Mouse (Mus musculus) heart, adult 8-10 months (tissue): ENCODE results near the gene Gpr171. TPM values are rescaled to one million over a fixed set of nuclear protein-coding genes. Genes with fewer than 3 reads are reported as not detected.
"Not testable (repeated sequence)": the region's sequence is repeated elsewhere in the genome, so short reads cannot be mapped to it uniquely, and the experiment has no call there.

ENCODE experiments used
- DNase-seq: peaks from one replicate; pipeline ENCODE4 v3.0.0; 2022; ENCODE audit warnings: low spot score
- total RNA-seq, 4 experiments: library from RNA; stranded (reverse); gene quantifications; 2 replicates each; pipeline ENCODE4 v1.2.4; 2022

The Gpr171 gene
- total RNA-seq, 4 experiments from 2014 or later, result 0.13 to 0.23 TPM; not detected in 2

DNA sequence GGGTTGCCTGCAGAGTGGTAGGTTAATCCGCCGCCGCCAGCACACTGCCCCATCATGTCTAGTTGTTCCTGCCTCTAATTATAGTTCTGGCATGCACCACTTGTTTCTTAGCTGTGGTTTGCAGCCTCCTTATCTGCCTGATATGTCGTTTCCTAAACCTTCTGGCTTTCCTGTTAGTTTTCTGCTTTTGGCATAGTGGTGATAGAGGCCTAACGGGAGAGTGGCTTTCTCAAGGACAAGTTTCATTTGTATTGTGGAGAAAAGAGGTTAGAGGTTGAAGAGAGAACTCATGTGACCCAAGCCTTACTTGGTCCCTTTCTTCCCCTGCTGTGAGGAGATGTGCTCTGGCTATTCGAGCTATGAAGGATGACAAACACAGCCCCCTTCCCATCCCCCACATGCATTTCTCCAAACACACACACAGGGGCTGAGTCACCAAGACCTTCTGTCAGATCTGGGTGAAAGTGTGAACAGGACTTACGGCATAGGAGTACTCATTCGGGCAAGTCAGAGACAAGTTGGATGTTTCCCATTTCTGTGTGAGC is 12.4 kb upstream of the Gpr171 start:
- DNase-seq, result peak; percentile 25

DNA sequence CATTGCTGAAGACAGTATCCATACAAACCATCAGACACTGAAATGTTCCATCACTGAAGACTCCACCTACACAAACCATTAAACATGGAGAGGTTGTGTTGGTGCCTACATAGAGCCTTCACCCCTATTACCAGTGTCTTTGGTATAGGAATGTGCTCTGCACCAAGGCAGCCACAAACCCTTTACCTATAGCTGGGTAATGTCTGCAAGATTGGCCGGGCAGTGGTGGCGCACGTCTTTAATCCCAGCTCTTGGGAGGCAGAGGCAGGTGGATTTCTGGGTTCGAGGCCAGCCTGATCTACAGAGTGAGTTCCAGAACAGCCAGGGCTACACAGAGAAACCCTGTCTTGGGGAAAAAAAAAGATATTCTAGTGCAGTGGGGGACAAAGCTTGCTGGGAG is 11.7 kb upstream of the Gpr171 start:
- DNase-seq, result not testable (repeated sequence)

DNA sequence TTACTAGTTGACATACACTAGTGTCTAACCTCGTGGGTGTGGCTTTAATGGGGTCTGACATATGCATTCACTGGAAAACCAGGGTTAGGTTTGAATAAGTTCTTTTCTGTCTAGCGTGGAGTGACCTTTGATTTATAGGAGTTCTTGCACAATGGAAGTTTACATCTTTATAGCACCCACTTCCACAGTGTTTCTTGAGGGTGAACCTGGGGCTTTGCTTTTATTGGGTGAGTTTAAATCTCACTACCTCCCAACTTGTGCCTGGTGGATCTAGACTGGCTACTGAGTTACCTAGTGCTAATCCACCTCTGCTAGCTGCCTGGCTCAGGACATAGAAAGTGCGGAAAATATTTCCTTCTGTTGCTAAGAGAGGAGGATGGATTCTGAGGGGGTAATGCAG is 10.3 kb upstream of the Gpr171 start:
- no peak for DNase-seq

DNA sequence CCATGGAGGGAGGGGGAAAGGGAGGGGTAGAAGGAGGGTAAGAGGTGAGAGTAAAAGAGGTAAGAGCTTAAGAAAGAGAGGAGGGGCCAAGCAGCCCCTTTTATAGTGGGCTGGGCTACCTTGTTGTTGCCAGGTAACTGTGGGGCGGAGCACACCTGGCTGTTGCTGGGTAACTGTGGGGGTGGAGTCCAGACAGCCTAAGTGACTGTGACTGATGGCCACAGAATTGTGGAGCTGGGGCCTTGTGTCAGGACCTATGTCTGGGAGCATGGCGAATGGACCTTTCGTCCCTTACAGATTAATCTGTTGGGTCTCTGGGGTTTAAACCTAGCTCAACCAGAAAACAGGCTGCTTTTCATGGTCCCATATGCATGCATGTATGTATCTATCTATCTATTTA is 8.2 kb upstream of the Gpr171 start:
- DNase-seq, result not testable (repeated sequence)

DNA sequence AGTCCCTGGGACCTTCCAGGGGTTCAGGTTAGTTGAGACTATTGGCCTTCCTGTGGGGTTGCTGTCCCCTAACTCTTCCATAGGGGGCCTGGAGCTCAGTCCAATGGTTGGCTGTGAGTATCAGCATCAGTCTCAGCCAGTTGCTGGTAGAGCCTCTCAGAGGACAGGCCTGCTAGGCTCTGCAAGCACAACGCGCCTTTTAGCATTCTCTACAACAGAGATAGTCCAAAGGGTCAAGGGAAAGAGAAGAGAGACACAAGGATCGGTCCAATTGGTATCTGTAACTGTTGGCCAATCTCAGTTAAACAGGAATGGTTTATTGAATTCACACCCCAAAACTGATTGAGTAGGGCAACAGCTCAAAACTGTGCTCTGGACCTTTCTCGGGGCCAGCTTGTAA is 5.8 kb upstream of the Gpr171 start:
- no peak for DNase-seq

DNA sequence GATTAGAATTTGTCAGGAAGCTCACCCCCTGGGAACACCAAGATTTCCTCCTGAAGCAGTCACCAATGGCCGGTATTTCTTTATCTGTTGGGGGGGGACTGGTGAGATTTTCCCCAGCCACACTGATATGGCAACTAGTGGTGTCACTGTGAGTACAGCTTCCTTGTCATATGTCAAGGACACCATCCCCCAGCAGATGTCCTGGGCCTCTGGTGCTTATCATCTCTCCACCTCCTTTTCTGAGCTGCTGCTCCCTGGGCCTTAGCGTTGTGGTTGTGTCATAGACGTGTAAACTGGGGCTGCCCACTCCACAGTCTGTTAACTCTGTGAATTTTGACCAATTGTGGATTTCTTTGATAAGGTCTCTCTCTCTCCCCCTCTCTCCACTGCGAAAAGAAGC is 2.8 kb upstream of the Gpr171 start:
- DNase-seq, result no peak

DNA sequence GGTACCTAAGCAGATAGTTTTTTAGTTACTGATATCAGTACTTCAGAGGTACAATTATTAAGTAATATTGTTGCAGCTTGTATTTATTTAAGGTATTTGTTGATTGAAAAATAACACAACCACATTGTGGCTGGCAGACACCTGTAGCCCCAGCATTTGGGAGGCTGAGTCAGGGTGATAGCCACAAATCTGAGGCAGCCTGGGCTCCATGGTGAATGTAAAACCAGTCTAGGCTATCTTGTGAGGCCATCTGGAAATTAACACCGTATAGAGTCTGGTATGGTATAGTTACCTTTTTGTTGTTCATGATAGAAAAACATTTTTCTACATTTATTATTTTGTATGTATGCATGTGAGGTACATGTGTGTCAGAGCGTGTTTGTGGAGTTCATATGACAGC is 525 bp upstream of the Gpr171 start:
- no peak for DNase-seq

DNA sequence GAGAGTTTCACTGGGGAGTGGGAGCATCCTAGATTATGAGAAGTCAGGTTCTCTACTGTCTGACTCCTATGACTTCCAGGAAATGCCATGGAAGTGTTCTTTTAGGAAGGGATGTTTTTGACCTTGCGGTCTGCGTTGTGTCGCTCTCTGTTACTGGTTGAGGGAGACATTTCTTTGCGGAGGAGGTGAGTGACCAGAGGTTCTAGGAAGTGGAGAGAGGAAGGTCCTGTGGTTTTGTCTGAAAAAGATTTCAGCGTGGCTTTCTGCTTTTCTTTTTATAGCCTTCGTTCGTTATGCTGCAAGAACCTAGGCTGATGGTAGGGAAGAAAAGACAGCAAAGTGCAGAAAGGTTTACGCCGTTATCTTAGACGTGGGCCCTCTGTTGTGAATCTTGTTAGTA is 3.1 kb downstream of the Gpr171 start:
- no peak for DNase-seq

DNA sequence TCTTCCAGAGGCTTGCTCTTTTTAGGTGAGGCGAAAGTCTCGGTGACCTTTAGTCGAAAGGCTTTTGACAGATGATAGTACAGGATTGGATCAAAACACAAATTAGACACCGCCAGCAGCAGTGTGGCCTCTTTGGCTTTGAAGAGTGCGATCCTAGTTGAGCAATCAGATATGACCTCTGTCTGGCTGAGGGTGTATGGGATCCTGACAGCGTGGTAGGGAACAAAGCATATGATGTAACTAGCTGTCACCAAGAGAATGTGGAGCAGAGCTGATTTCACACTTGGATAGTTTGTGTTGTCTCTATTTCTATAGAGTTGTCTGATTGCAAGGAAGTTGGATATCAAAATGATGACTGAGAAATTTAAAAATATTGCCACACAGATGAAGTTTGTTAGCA is 4.2 kb downstream of the Gpr171 start:
- no peak for DNase-seq

DNA sequence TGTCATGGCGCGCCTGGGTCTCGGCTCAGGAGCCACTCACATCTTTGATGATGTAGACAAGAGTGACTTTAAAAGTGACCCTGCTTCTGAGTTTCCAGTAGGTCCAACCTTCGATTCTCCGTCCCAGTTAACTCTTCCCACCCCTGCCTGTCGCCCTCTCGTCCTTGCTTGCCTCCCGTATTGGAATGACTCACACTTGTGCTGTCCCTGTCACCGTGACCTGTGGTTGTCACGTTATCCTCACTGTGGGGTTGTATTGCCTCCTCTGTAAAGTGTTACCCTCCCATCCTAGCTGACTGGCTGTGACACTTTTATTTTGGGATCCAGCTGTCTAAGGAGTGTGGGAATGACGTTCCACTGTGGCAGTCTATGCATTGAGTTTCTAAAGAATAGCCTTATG is 8.9 kb downstream of the Gpr171 start:
- no peak for DNase-seq

DNA sequence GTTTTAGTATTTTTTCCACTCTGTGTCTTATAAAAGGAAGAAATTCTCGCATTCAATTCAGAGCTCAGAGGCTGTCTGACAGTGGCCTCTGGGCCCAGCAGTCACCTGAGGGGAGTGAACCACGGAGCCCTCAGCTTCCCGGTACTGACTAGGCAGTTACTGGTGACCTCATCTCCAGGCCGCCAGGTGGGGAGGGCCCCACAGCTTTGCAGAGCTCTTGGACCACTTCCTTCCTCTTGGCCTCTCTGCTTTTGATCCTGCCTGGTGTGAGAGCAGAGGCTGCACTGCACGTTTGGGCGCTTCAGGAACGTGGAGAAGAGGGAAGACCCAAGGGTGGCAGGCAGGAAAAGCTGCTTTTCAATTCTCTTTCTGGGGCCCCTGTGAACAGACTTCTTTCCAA is 20.7 kb downstream of the Gpr171 start:
- no peak for DNase-seq

DNA sequence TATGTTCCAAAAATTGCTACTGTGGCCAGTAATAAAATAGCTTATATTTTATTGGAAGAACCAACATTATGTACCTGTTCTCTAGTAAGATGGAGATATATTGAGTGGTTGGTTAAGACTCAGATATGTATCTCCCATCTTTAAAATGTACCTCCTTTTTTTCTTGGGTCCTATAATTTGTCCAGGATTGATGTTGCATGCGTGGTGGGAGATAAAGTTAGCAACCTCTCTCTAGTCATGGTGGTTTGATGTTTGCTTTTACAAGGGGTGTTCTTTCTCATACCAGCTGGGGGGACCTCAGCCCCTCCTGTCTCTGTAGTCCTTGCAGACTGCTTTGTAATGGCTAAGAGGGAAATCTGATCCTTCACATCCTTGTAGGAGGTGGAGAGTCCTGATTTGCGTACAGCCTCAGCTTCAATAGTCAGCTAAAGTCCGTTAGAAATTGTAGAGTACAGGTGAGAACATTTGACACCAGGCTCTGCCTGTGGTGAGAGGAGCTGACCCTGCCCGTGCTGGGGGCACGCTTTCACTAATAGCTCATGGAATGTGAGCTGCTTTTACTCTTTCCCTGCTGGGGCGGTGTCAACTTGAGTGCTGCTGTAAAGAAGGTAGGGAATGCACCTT is 21.2 kb downstream of the Gpr171 start:
- no peak for DNase-seq

DNA sequence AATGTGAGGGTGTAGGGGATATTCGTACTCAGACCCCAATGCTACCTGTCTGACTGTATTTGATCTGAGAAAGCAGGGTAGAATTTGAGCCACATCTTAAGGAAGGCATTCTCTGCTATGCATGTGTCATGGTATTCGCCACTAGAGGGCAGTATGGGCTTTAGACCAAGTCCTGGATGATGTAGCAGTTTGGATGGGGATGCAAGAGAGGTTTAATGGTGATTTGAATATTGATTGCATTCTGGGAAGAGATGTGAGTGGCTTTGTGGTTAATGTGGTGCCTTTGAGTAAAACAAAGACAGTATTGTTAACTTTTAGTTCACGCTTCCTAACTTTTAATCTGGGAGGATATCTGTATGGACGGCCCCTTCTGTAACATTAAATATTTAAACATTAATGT is 22.3 kb downstream of the Gpr171 start:
- peak; percentile 29 for DNase-seq

DNA sequence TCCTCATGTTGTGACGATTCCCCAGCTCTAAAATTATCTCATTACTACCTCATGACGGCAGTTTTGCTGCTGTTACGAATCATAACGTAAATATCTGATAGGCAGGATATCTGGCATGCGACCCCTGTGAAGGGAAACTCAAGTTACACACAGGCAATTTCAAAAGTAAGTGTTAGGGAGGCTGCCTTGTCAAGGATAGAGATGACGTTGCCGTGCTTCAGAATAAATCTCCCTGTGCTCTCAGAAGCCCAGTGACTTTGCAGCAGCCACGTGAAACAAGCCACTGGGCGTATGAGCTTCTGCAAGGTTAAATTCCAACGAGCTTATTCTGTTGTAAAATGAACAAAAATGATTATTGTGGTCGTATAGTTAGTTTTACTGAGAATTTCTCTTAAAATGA is 23.0 kb downstream of the Gpr171 start:
- DNase-seq, result no peak

DNA sequence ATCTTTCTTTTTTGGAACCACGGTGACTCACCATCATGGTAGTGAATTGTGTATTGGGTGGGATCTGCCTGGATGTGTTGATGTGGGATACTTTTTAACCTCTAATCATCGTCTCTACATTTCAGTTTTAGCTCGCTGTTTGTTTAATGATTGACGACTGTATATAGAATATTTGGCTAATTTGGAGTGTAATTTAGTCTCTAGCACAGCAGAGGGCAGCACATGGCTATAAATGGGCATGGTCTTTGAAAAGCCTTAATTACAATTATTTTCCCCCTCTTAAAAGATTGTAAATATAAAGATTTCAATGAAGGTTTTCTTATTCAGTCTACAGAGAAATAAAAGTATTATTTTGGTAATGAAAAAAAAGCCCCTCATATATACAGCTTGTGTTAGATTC is 24.3 kb downstream of the Gpr171 start:
- no peak for DNase-seq

DNA sequence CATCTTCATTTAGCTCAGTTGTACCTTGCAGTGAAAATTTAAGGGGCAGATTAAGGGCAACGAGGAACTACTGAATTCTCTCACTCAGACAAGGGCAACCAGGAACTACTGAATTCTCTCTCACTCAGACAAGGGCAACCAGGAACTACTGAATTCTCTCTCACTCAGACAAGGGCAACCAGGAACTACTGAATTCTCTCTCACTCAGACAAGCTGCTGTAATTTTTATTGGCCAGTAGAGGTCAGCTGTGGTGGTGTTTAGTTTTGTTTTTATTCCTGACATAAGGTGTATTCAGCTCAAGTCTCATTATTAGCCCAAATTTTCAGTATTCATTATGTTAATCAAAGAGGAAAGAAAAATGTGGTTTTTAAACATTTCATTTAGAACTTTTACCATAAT is 32.5 kb downstream of the Gpr171 start:
- not testable (repeated sequence) for DNase-seq

DNA sequence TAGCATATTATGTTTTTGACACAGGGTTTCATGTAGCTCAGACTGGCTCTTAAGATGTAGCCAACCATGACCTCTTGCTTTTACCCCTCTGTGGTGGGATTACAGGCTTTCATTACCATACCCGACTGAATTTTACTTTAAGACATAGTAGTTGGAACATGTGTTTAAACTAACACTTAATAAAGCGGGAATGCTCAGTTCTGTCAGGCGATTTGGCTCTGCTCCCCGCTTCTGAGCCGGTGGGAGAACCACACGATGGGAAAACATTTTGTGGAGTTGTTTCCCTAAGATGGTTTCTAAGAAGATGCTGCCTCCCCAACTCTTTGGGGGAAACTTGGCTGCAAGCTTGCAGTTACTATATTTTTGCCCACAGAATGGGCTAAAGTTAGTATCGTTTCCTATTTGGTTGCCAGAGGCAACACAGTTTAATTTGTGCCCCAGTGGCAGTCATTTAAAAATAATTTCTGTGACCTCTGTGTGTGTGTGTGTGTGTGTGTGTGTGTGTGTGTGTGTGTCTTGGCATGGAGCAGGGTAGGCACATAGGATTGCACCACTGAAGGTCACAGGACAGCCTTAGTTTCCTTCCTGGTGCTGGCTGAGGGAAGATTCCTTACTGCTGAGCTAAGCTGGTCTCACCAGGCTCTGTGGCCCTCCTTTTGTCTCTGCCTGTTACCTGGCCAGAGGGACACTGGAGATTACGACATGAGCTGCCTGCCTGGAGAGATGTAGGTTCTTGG is 34.9 kb downstream of the Gpr171 start:
- DNase-seq, result peak; percentile 7

DNA sequence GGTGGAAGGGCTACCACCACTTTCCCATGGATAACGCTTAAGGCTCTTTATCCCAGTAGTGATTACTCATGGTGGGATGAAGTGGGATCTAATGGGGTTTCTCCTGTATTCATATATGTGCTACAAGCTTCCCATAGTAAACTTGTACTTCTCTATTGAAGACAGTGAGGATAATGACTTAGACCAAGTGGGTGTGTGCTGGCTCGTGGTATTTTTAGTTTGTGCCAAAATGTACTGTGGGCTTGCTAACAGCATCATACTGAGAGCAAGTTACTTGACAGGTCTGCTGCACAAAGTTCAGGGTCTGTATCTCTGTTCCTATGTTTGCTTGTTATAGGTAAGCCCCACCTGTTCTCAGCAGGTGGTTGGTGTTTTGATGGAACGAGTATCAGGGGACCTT is 35.7 kb downstream of the Gpr171 start:
- DNase-seq, result no peak

DNA sequence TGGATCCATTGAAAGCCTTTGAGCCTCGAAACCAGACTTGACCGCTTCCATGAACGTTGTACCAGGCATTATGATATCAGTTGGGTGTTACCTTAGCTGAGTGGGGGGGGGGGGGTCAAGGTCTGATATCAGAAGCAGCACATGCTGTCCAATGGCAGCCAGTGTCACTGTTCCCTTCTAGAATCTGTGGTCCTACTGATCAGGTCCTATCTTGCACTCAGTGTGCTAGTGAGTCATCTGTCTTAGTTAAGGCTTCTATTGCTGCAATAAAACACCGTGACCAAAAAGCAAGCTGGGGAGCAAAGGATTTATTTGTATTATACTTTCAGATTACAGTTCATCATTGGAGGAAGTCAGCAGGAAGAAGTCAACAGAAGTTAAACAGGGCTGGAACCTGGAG is 38.2 kb downstream of the Gpr171 start:
- DNase-seq, result no peak

DNA sequence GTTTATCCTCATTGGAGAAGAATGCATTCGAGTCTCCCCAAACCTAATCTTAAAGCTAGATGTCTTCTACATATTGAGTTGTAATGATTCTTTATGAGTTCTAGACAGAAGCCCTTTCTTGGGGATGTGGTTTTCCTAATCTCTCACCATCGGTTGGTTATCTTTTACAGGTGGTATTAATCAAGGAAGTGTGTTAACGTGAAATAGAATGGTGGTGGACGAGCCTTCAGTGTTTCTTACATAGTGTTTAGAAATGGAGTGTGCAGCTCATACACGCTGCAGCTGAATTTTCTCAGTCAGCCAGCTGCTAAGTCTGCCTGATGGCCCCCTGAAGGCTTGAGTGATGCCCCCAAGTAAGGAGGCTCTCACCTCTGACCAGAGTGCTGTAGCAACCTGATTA is 39.5 kb downstream of the Gpr171 start:
- DNase-seq, result no peak

DNA sequence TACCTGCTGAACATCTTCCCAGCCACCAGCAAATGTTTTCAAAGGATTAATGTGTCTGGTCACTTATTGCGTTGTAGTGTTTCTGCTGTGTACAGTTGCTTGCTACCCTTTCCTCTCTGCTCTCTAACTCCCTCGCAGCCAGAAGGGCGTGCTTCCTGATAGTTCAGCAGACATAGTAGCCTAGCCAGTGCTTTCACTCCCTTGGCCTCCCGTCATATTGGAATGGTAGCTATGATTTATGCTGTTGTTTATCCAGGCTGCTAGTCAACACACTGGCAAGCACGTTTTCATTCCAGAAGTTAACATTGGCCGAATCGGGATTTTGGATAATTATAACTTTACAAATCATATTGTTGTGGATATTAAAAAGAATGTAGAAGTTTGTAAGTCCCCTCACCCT is 41.5 kb downstream of the Gpr171 start:
- no peak for DNase-seq

DNA sequence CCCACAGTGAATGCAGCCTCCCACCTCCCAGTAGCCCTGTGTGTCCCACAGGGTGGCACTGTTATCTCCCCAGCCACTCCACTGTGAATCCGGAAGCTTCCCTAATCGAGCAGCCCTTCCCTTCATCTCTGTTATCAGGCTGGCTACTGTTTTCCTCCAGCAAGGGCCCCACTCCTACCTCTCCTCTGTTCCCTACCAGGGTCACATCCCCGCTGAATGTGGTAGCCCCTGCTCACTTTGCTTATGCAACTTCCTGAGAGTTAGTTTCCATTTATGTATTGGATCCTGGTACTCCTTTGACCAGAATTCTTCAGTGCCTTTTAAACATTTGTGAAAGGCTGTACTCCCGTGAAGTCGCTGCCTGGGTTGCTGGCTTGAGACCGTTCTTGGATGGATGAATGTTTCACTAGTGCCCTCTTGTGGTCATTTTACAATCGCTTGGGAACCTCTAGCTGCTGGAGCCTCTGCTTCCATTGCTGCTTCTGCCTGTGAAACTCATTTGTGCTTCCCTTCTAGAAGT is 42.5 kb downstream of the Gpr171 start:
- DNase-seq, result peak; percentile 76

DNA sequence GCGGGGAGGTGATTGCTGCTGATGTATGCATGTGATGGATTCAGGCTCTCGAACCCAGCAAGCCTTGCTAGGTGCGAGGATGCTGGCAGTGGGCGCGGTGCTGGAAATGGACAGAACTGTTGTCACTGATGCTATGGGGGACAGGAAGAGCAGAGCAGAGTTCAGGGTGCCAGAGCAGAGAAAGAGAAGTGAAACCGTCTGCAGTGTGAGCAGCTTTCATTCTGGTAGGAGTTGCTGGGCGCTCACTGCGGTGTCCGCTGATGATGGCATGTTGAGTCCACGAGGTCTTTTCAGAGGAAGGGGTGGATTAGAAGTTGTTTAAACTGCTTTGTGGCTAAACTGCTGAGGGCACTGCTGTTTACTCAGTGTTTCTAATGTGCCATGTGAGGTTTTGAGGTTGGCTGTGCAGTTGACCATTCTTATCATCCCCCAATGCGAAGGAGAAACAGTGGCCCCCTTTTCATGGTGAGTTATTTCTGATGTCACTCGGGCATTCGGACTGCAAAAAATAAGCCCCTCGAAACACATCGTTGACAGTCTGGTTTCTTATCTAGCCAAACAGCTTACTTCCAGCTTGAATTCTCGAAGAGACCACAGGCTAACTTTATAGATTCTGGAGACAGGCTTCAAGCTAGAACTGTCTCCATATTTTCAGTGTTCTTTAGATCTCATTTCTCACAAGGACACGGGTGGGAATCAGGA is 46.6 kb downstream of the Gpr171 start:
- no peak for DNase-seq
